Mouse (Mus musculus) myocyte (in vitro differentiated cells): ENCODE data around the gene Gm14496.
"Not testable (repeated sequence)": the region's sequence is repeated elsewhere in the genome, so short reads cannot be mapped to it uniquely, and the experiment has no call there.

Experiments
- POLR2AphosphoS2 ChIP-seq: IDR thresholded peaks from one replicate; pipeline ENCODE4 v1.6.1; 2011; ENCODE audit warnings: low read depth, control low read depth; ENCODE audit not compliant: insufficient read length
- USF1 ChIP-seq: IDR thresholded peaks from one replicate; pipeline ENCODE4 v1.6.1; 2011; ENCODE audit warnings: low read depth, mild to moderate bottlenecking, control low read depth, moderate library complexity

DNA sequence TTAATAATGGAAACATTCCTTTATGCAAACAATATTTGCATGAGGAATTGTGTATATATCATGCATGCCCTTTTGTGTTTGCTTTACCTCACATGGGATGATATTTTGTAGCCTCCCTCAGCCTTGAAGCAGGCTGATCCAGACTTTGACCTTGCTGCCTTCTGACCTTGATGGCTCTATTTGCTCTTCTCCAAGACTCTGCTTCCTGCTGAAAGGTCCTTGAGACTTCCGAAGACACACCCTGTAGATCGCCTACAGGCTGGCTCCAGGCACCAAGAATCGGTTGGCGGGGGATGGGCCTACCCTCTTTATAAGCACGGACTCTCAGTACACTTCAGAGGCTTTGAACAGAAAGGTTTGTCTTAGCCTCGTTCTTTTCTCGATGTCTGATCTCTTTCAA is 9.0 kb upstream of the Gm14496 start:
- not testable (repeated sequence) for TF ChIP-seq POLR2AphosphoS2, USF1
